Mouse (Mus musculus) olfactory bulb, adult 2 months (tissue): ENCODE measurements around the gene Gpr18.

ENCODE experiments used
- CTCF ChIP-seq: fragments of 200-500 bp; IDR thresholded peaks from 2 replicates; pipeline ENCODE4 v1.5.1; 2012; ENCODE audit warnings: low read depth, mild to moderate bottlenecking, low read length, moderate library complexity; ENCODE audit not compliant: insufficient read depth
- POLR2A ChIP-seq: fragments of 200-500 bp; IDR thresholded peaks from 2 replicates; pipeline ENCODE4 v1.6.1; 2012; ENCODE audit warnings: mild to moderate bottlenecking, low read depth, low read length, moderate library complexity; ENCODE audit not compliant: insufficient read depth

- TF ChIP-seq CTCF (no peak), POLR2A (no peak)
Measured at GRCm38 (mm10) chr14:121909868-121910267, 5.7 kb downstream of the Gpr18 start.
